Mouse (Mus musculus) erythroblast, embryonic 14.5 days (primary cell): ENCODE measurements at regions not wholly inside any gene's neighbourhood (a gene's known extent, or its start where the extent isn't known, plus 50 kb on each side); places are given as distances from the start of the nearest gene placed in this dataset.

ENCODE experiments used
- GATA1 ChIP-seq: IDR thresholded peaks from 2 replicates; pipeline ENCODE4 v1.6.1; 2012; ENCODE audit warnings: low read length, inconsistent platforms, mixed read lengths
- TAL1 ChIP-seq: IDR thresholded peaks from 3 replicates; pipeline ENCODE4 v1.6.1; 2012; ENCODE audit warnings: low read length, inconsistent platforms, mixed read lengths

DNA sequence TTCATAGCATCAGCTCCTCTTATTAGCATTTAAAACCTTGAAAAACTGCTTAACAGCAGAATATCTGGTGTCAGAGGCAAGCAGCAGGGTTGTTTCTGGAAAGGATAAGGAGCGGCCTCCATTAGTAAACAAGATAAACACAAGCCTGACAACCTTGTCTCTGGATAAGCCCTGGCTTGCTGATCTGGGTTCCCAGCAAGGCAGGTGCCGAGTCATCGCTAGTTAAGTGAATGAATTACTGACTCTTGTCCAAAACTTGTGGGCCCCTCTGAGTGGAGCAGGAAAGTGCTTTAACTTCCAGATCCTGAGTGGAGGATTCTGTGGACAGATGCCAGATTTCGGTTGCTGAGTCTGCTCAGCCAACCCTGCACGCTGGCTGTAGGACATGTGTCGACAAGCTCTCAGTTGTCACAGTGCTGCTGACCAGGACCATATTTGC, 85.6 kb upstream of the Lgalsl start:
- TF ChIP-seq GATA1 (peak; percentile 80), TAL1 (peak; percentile 77)
